Mouse (Mus musculus): ENCODE data around the gene Eral1.
"Not testable (repeated sequence)": the region's sequence is repeated elsewhere in the genome, so short reads cannot be mapped to it uniquely, and the experiment has no call there.

DNA sequence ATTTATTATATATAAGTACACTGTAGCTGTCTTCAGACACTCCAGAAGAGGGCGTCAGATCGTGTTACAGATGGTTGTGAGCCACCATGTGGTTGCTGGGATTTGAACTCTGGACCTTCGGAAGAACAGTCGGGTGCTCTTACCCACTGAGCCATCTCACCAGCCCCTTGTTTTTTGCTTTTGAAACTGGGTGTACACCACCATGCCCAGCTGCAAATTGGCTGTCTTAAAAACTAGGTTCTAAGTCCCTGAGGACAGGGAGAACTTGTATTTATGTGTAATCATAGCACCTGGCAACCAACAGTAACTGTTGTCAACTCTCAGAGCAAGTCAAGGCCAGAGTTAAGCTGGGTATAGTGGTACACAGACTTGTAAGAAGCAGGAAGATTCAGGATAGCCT is 31.5 kb downstream of the Eral1 start:
- TF ChIP-seq POLR2A (IDR thresholded peaks at IDR 0.05; ENCODE audit: insufficient read length, low read depth); TCF3 (IDR thresholded peaks at IDR 0.05; ENCODE audit: insufficient read length, low read depth); MYOG (IDR thresholded peaks at IDR 0.05; ENCODE audit: control insufficient read depth in 1 of 3, insufficient read depth in 1 of 3, insufficient read length in 2 of 3, low read depth in 2 of 3); MAX (IDR thresholded peaks at IDR 0.05; ENCODE audit: low read depth); USF1 (IDR thresholded peaks at IDR 0.05; ENCODE audit: low read depth); CEBPB (IDR thresholded peaks at IDR 0.05; ENCODE audit: insufficient read depth, poor library complexity, severe bottlenecking); E2F4 (IDR thresholded peaks at IDR 0.05; ENCODE audit: insufficient read depth); POLR2AphosphoS2 (IDR thresholded peaks at IDR 0.05; ENCODE audit: insufficient read length, low read depth): not testable (repeated sequence)
